Mouse (Mus musculus): ENCODE measurements around the gene Uhrf1. TPM values are rescaled to one million over a fixed set of nuclear protein-coding genes. Genes with fewer than 3 reads are reported as not detected.
A peak's percentile ranks its signal among the peaks of the same experiment; 100 is the strongest.

Uhrf1 gene
- polyA plus RNA-seq, 1 experiment from 2014 or later: 161 TPM

DNA sequence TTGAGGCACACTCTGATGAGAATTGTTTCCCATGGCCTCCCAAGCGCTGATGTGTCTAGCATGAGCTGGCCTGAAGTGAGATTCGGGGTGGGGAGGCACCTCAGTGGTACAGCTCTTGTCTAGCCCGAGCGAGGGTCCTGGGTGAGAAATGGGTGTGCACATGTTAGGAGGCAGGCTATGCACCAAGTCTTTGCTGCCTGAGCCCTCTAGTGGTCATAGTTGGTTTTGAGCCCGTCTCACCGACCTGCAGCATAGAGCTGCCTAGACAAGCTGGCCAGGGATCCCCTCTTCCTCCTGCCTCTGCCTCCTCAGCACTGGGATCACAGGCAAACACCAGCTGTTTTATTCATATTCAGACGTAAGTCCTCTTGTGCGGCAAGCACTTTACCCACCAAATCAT is 39.1 kb upstream of the Uhrf1 start:
- WGBS: 23% methylated on average over 8 of the region's 8 CpGs
- Histone ChIP-seq H3K27ac (replicated peaks) (no peak overlapping the region), H3K9me3 (no peaks in the 10 kb centered on the region), H3K9ac (replicated peaks) (no peak overlapping the region), H3K36me3 (peaks cover 46% of the 10 kb centered on the region), H3K4me3 (no peak overlapping the region), H3K4me2 (replicated peaks) (no peak overlapping the region), H3K4me1 (peaks cover 25% of the 10 kb centered on the region), H3K27me3 (no peaks in the 10 kb centered on the region)
- peak; percentile 55 for ATAC-seq (ENCODE audit: low FRiP score, low read depth)

DNA sequence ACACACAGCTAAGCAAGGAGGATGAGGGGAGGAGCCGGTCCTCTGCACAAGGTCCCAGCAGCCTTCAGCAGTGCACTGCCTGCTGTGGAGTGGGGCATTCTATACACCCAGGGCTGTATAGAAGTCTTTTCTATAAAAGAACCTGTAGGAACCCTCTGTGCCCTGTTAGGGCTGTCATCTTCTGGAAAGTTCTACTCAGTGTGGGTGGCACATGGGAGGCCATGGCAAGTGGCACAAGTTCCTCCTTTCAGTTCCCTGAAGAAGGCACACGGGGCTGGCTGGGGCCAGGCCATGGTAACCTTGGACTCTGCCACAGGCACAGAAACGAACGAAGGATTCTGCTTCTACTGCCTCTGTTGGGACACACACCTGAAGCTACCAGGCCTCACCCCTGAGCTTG is 38.1 kb upstream of the Uhrf1 start:
- Histone ChIP-seq H3K9me3 (no peaks in the 10 kb centered on the region), H3K36me3 (peaks cover 36% of the 10 kb centered on the region), H3K4me2 (replicated peaks) (no peak overlapping the region), H3K4me1 (peaks cover 21% of the 10 kb centered on the region), H3K27me3 (no peaks in the 10 kb centered on the region), H3K27ac (replicated peaks) (no peak overlapping the region), H3K9ac (replicated peaks) (no peak overlapping the region), H3K4me3 (no peak overlapping the region)
- ATAC-seq (ENCODE audit: low FRiP score, low read depth): no peak
- 96% methylated on average over 4 of the region's 4 CpGs for WGBS

DNA sequence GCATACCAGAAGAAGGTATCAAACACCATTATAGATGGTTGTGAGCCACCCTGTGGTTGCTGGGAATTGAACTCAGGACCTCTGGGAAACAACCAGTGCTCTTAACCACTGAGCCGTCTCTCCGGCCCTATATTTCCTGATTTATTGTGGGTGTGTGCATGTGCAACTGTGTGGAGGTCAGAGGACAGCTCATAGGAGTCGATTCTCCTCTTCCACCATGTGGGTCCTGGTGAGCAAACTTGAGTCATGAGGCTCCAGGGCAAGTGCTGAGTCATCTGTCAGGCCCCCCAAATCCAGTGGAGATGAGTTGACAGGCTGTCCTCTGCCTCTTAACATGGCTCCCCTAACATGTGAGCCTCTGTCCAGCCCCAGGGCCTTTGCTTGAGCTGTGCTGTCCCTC is 37.3 kb upstream of the Uhrf1 start:
- peaks cover 14% of the 10 kb centered on the region for H3K4me1 ChIP-seq
- H3K9ac ChIP-seq (replicated peaks): no peak overlapping the region
- H3K4me3 ChIP-seq: no peak overlapping the region
- ATAC-seq (ENCODE audit: low FRiP score, low read depth): no peak
- H3K27me3 ChIP-seq: no peaks in the 10 kb centered on the region
- WGBS: 91% methylated on average over 3 of the region's 3 CpGs
- no peak overlapping the region for H3K4me2 ChIP-seq (replicated peaks)
- peaks cover 27% of the 10 kb centered on the region for H3K36me3 ChIP-seq
- H3K9me3 ChIP-seq: no peaks in the 10 kb centered on the region
- no peak overlapping the region for H3K27ac ChIP-seq (replicated peaks)

DNA sequence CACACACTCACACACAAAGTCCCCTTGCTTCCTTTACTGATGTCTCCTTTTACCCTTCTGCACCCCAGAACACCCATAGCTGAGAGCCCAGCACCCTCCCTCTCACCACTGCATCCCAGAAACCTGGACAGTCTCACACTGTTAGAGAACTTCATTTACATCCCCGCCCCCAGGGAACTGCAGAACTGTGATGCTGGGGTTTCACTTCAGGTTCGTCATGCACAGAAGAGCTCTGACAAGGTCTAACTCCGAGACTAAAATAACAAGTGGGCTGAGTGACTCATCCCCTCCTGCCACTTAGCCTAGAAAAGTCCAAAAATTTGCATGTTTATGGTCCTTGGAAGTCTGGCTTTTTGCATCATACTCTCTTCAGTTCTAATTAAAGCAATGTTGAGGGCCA is 36.9 kb upstream of the Uhrf1 start:
- peaks cover 10% of the 10 kb centered on the region for H3K4me1 ChIP-seq
- H3K9me3 ChIP-seq: no peaks in the 10 kb centered on the region
- no peak overlapping the region for H3K4me3 ChIP-seq
- H3K36me3 ChIP-seq: peaks cover 23% of the 10 kb centered on the region
- H3K4me2 ChIP-seq (replicated peaks): no peak overlapping the region
- no peak for ATAC-seq (ENCODE audit: low FRiP score, low read depth)
- WGBS: 74% methylated on average over 3 of the region's 3 CpGs
- H3K9ac ChIP-seq (replicated peaks): no peak overlapping the region
- no peak overlapping the region for H3K27ac ChIP-seq (replicated peaks)
- H3K27me3 ChIP-seq: no peaks in the 10 kb centered on the region

DNA sequence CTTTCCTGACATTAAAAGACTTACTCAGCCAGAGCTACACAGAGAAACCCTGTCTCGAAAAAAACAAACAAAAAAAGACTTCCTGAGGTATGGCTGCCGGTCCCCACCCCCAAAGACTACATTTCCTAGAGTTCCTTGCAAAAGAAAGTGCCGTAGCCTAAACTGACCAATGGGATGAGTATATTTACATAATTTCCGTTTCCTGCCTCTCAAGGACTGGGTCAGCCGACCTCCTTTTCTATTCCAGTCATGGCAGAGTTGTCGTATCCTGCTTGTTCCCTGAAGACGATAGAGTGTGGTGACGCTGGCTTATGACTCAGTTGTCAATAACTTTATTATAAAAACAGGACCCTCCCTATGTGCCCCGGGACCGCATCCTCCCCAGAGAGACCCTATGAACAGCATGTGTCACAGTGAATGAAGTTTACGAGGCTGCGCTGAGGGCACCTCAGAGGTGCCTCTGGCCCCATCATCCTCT is 33.9 kb upstream of the Uhrf1 start:
- Histone ChIP-seq H3K36me3 (0 out of 2 replicates have a peak, but pooled peaks cover 4% of the 10 kb centered on the region), H3K4me1 (peaks cover 6% of the 10 kb centered on the region; the same call in 1 of the 2 replicates), H3K9me3 (no peaks in the 10 kb centered on the region), H3K4me3 (peak overlapping the region; percentile 41), H3K27me3 (no peaks in the 10 kb centered on the region), H3K4me2 (replicated peaks) (peak overlapping the region; percentile 65), H3K9ac (replicated peaks) (peak overlapping the region; percentile 55), H3K27ac (replicated peaks) (peak overlapping the region; percentile 71)
- ATAC-seq (ENCODE audit: low FRiP score, low read depth): peak; percentile 84
- 20% methylated on average over 12 of the region's 12 CpGs for WGBS

DNA sequence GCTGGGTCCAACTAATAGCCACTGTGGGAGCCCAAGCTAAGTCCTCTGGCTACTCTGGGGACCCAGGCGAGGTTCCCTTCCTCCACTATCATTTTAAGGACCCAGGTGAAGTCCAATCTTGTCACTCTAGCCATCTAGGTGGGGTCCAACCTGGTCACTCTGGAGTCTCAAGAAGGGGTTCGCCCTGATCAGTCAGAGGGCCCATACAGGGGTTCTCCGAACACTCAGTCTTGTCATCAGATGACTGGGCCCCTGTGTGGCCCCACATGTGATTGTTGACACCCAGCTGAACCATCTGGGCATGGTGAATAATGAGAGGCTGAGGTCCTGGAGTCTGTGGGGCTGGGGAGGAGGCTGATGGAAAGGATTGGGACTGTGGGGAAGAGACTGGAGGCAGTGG is 33.4 kb upstream of the Uhrf1 start:
- Histone ChIP-seq H3K4me1 (peaks cover 6% of the 10 kb centered on the region; the same call in 1 of the 2 replicates), H3K27ac (replicated peaks) (peak overlapping the region; percentile 71; the same call in 1 of the 2 replicates), H3K9ac (replicated peaks) (peak overlapping the region; percentile 55), H3K4me3 (peak overlapping the region; percentile 41), H3K4me2 (replicated peaks) (peak overlapping the region; percentile 65), H3K9me3 (no peaks in the 10 kb centered on the region), H3K27me3 (no peaks in the 10 kb centered on the region), H3K36me3 (0 out of 2 replicates have a peak, but pooled peaks cover 4% of the 10 kb centered on the region)
- 65% methylated on average over 3 of the region's 3 CpGs for WGBS
- peak; percentile 9; the same call in 1 of the 2 replicates for ATAC-seq (ENCODE audit: low FRiP score, low read depth)

DNA sequence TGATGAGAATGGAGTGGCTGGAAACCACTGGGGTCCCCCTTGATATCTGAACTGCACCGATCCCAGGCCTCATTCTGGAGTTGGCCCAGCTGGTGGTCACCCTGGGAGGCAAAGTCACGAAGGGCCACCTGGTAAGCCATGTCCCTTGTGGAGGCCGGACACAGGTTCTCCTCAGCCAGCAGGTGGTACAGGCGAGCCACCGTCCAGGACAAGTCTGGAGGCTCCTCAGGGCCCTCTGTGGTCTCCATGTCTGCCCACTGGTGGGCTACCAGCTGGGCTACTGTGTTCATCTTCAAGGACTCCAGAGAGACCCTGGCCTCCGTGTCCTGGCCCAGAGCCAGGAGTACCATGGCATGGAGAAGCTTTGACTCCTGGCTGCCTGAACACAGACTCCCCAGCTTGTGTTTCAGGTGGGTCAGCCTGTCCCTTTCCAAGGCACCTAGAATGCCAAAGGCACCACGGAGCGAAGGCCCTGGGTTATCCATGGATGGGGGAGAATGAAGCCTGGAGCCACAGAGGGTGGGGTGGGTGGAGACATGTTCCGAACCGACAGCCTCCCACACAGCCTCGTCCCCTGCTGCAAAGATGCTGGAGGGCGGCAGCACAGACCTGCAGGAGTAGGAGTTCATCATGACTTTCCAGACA is 31.4 kb upstream of the Uhrf1 start:
- Histone ChIP-seq H3K27me3 (no peaks in the 10 kb centered on the region), H3K36me3 (no peaks in the 10 kb centered on the region), H3K4me1 (peaks cover 15% of the 10 kb centered on the region), H3K27ac (replicated peaks) (no peak overlapping the region), H3K4me2 (replicated peaks) (no peak overlapping the region), H3K4me3 (no peak overlapping the region), H3K9ac (replicated peaks) (no peak overlapping the region), H3K9me3 (no peaks in the 10 kb centered on the region)
- 85% methylated on average over 12 of the region's 12 CpGs for WGBS
- no peak for ATAC-seq (ENCODE audit: low FRiP score, low read depth)

DNA sequence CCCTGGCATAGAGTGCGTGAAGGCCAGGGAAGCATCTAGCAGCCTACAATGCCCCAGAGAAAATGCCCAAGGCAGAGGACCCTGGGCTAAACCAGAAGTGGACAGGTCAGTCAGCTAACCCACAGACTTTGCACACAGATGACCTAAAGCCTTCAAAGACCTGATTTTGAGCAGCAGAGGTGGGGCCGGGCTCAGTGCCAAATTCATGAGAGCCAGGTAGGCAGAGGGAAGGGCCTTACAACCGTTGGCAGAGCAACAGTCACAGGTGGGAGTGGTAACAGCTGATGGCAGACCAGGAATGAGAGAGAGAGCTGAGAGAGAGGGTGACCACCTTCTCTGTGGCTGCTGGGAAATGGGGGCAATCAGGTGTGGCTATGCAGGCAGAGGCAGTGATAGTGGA is 30.5 kb upstream of the Uhrf1 start:
- Histone ChIP-seq H3K27me3 (no peaks in the 10 kb centered on the region), H3K27ac (replicated peaks) (no peak overlapping the region), H3K36me3 (no peaks in the 10 kb centered on the region), H3K4me1 (peaks cover 23% of the 10 kb centered on the region), H3K4me2 (replicated peaks) (no peak overlapping the region), H3K9ac (replicated peaks) (no peak overlapping the region), H3K4me3 (no peak overlapping the region), H3K9me3 (no peaks in the 10 kb centered on the region)
- ATAC-seq (ENCODE audit: low FRiP score, low read depth): no peak
- 71% methylated on average over 3 of the region's 3 CpGs for WGBS

DNA sequence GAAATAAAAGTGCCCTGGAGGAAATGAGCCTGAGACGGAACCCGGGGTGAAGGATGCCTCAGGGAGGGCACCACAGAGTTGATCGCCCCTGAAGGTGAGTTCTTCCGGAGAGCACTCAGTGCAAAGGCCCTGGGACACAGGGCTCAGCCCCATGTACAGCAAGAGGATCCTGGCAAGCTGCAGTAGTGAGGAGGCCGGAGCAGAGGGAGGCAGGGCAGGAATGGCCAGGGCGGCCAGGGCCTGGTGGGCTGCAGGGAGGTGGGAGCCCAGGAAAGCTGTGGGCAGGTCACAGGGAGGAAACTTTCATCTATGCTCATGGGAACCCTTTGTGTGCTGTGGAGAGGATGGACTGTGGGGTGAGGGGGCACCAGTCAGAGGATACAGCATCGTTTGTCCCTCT is 29.6 kb upstream of the Uhrf1 start:
- no peak overlapping the region for H3K4me2 ChIP-seq (replicated peaks)
- no peaks in the 10 kb centered on the region for H3K9me3 ChIP-seq
- no peak overlapping the region for H3K9ac ChIP-seq (replicated peaks)
- no peak overlapping the region for H3K27ac ChIP-seq (replicated peaks)
- H3K4me1 ChIP-seq: peaks cover 24% of the 10 kb centered on the region
- 87% methylated on average over 7 of the region's 7 CpGs for WGBS
- ATAC-seq (ENCODE audit: low FRiP score, low read depth): no peak
- H3K4me3 ChIP-seq: no peak overlapping the region
- no peaks in the 10 kb centered on the region for H3K36me3 ChIP-seq
- no peaks in the 10 kb centered on the region for H3K27me3 ChIP-seq

DNA sequence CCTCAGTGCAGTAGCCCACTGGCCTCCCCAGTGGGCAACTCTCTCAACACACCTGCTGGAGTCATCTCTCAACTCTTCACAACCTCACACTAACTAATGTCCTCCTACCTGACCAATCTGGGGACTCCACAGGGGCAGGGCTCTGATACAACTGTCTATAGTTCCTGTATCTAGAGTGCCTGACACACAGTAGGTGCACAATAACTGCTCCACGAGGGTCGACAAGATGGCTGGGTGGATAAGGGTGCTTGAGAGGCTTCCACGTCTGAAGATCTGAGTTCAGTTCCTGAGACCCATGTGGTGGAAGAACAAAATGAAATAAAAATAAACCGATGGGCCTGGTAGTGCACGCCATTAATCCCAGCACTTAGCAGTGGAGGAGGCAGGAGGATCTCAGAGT is 29.1 kb upstream of the Uhrf1 start:
- Histone ChIP-seq H3K4me3 (no peak overlapping the region), H3K36me3 (no peaks in the 10 kb centered on the region), H3K27ac (replicated peaks) (no peak overlapping the region), H3K9me3 (no peaks in the 10 kb centered on the region), H3K4me1 (peaks cover 24% of the 10 kb centered on the region), H3K4me2 (replicated peaks) (no peak overlapping the region), H3K27me3 (no peaks in the 10 kb centered on the region), H3K9ac (replicated peaks) (no peak overlapping the region)
- 84% methylated on average over 5 of the region's 5 CpGs for WGBS
- ATAC-seq (ENCODE audit: low FRiP score, low read depth): no peak

DNA sequence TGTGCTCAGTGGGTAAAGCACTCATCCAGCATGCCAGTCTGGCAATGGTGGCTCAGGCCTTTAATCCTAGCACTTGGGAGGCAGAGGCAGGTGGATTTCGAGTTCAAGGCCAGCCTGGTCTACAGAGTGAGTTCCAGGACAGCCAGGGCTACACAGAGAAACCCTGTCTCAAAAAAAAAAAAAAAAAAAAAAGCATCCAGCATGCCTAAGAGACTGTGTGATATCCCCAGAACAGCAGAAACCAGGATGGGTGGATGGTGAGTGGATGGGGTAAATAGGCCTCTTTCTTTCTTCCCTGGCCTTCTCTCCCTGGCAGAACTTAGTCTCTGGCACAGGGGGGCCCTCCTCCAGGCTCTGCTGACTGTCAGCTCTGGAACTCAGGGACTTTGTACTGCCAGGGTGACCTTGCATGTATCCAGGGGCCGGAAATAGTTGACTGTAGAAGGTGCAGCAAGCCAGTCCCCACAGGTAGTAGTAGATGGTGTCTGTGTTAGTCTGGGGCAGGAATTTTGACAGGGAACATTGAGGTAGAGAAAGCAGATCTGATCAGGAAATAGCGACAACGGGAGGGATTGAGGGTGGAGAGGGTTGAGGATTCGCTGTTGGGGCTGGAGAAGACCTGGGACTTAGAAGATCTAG is 27.2 kb upstream of the Uhrf1 start:
- Histone ChIP-seq H3K9ac (replicated peaks) (peak overlapping the region; percentile 54; the same call in 1 of the 2 replicates), H3K4me1 (peaks cover 18% of the 10 kb centered on the region), H3K9me3 (no peaks in the 10 kb centered on the region), H3K4me3 (peak overlapping the region; percentile 44), H3K27me3 (no peaks in the 10 kb centered on the region), H3K27ac (replicated peaks) (peak overlapping the region; percentile 63), H3K36me3 (peaks cover under 1% of the 10 kb centered on the region; the same call in 1 of the 2 replicates), H3K4me2 (replicated peaks) (peak overlapping the region; percentile 64)
- 0 out of 2 replicates have a peak, but pooled peaks have one; percentile 4 for ATAC-seq (ENCODE audit: low FRiP score, low read depth)
- 28% methylated on average over 5 of the region's 5 CpGs for WGBS

All from midbrain, embryonic 12.5 days (tissue).